Comparison of ENCODE assay signal across 9 mouse cellular contexts in the genomic region with DNA sequence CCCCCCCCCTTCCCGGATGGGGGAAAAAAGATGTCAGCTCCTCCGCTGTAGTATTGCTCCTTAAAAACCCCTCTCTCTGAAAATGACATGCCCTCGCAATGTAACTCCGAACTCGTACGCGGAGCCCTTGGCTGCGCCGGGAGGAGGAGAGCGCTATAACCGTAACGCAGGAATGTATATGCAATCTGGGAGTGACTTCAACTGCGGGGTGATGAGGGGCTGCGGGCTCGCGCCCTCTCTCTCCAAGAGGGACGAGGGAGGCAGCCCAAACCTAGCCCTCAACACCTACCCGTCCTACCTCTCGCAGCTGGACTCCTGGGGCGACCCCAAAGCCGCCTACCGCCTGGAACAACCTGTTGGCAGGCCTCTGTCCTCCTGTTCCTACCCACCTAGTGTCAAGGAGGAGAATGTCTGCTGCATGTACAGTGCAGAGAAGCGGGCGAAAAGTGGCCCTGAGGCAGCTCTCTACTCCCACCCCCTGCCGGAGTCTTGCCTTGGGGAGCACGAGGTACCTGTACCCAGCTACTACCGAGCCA. TPM values are rescaled to one million over a fixed set of nuclear protein-coding genes. Genes with fewer than 3 reads are reported as not detected.
A peak's percentile ranks its signal among the peaks of the same experiment; 100 is the strongest.
DNase-seq lines count a peak whose midpoint lies in the region; ATAC-seq lines count a peak whose summit lies in the region.
"Had no signal": no experiment of that assay in that cellular context is flagged by ENCODE, and none has a peak within 500 bp of the region (broad histone marks: within the 10 kb centered on the region; RNA-seq: fewer than 3 reads in every experiment).

Gene Hoxc10, plus strand, starts transcription at position 21 of the 536 bp plus-strand sequence.

- WGBS in forebrain, embryonic 10.5 days = 2% methylated on average over 27 of the region's 27 CpGs
- WGBS in hindbrain, embryonic 16.5 days = 1% methylated on average over 27 of the region's 27 CpGs
- 2% methylated on average over 27 of the region's 27 CpGs for WGBS in stomach, embryonic 14.5 days

- H3K4me1 ChIP-seq in megakaryocyte, embryonic 14.5 days = peaks cover 47% of the 10 kb centered on the region
- peaks cover 6% of the 10 kb centered on the region for H3K4me1 ChIP-seq in forebrain, embryonic 10.5 days
- peaks cover 4% of the 10 kb centered on the region; the same call in 1 of the 2 replicates for H3K4me1 ChIP-seq in hindbrain, embryonic 16.5 days (ENCODE audit: control insufficient read depth, insufficient read depth, low read depth, low read length)
- H3K4me1 ChIP-seq in stomach, embryonic 14.5 days (ENCODE audit: control insufficient read depth, insufficient read depth, low read length) = no peaks in the 10 kb centered on the region; the same call in 1 of the 2 replicates

- H3K27ac ChIP-seq in forebrain, embryonic 10.5 days = no peak within 1 kb of the TSS
- no peak within 1 kb of the TSS for H3K27ac ChIP-seq in hindbrain, embryonic 16.5 days (ENCODE audit: low read depth, low read length)
- no peak within 1 kb of the TSS for H3K27ac ChIP-seq in stomach, embryonic 14.5 days (ENCODE audit: low read length)

- H3K4me3 ChIP-seq in megakaryocyte, embryonic 14.5 days (replicated peaks) = peak within 1 kb of the TSS; percentile 85
- peak within 1 kb of the TSS; percentile 23; the same call in 1 of the 2 replicates for H3K4me3 ChIP-seq in forebrain, embryonic 10.5 days
- peak within 1 kb of the TSS; percentile 14; the same call in 1 of the 2 replicates for H3K4me3 ChIP-seq in hindbrain, embryonic 16.5 days (ENCODE audit: low read length)
- H3K4me3 ChIP-seq in stomach, embryonic 14.5 days (ENCODE audit: low read depth, low read length) = no peak within 1 kb of the TSS

- H3K9ac ChIP-seq in hindbrain, embryonic 16.5 days (ENCODE audit: low read depth, low read length) = no peak within 1 kb of the TSS
- H3K9ac ChIP-seq in stomach, embryonic 14.5 days (replicated peaks; ENCODE audit: low read depth, low read length) = no peak within 1 kb of the TSS

- no peak for DNase-seq in forebrain, embryonic 10.5 days (ENCODE audit: extremely low spot score, low spot score)
- no peak for DNase-seq in cerebellum, adult 8-10 months
- DNase-seq in frontal cortex, postnatal 25 days (ENCODE audit: low spot score in 2 of 2) = no peak
- DNase-seq: right cerebral cortex, postnatal 25 days had no signal

- H3K36me3 ChIP-seq in megakaryocyte, embryonic 14.5 days (replicated peaks; ENCODE audit: low read length) = no peaks in the 10 kb centered on the region
- H3K36me3 ChIP-seq in forebrain, embryonic 10.5 days (replicated peaks) = no peaks in the 10 kb centered on the region
- no peaks in the 10 kb centered on the region for H3K36me3 ChIP-seq in hindbrain, embryonic 16.5 days (ENCODE audit: control insufficient read depth, insufficient read depth, low read length)
- H3K36me3 ChIP-seq in stomach, embryonic 14.5 days (ENCODE audit: control insufficient read depth, insufficient read depth, low read length) = no peaks in the 10 kb centered on the region

- H3K9me3 ChIP-seq in megakaryocyte, embryonic 14.5 days = no peaks in the 10 kb centered on the region; the same call in 1 of the 2 replicates
- H3K9me3 ChIP-seq in forebrain, embryonic 10.5 days = no peaks in the 10 kb centered on the region
- H3K9me3 ChIP-seq in hindbrain, embryonic 16.5 days (ENCODE audit: control insufficient read depth, low read length) = no peaks in the 10 kb centered on the region
- no peaks in the 10 kb centered on the region for H3K9me3 ChIP-seq in stomach, embryonic 14.5 days (ENCODE audit: control insufficient read depth, low read depth, low read length)

- peaks cover 95% of the 10 kb centered on the region for H3K27me3 ChIP-seq in megakaryocyte, embryonic 14.5 days (replicated peaks)
- peaks cover 100% of the 10 kb centered on the region for H3K27me3 ChIP-seq in forebrain, embryonic 10.5 days (ENCODE audit: poor library complexity, severe bottlenecking)
- H3K27me3 ChIP-seq in hindbrain, embryonic 16.5 days (replicated peaks; ENCODE audit: control insufficient read depth, insufficient read depth, low read length) = peaks cover 87% of the 10 kb centered on the region
- peaks cover 84% of the 10 kb centered on the region for H3K27me3 ChIP-seq in stomach, embryonic 14.5 days (ENCODE audit: control insufficient read depth, insufficient read depth, low read length)

- ATAC-seq in megakaryocyte, adult 5-6 weeks (ENCODE audit: poor library complexity, severe bottlenecking) = no peak
- ATAC-seq in hindbrain, embryonic 16.5 days = no peak
- ATAC-seq in stomach, embryonic 14.5 days (ENCODE audit: insufficient number of reproducible peaks, insufficient read depth, low FRiP score, low read depth) = peak; percentile 30; the same call in 1 of the 2 replicates

- peak within 1 kb of the TSS; percentile 33 for H3K4me2 ChIP-seq in hindbrain, embryonic 16.5 days (ENCODE audit: low read length)
- H3K4me2 ChIP-seq in stomach, embryonic 14.5 days (replicated peaks; ENCODE audit: low read depth, low read length) = peak within 1 kb of the TSS; percentile 1; the same call in 1 of the 2 replicates

RNA-seq across cellular contexts. Expression of gene Hoxc10, which starts in this region (rescaled TPM):
- polyA plus RNA-seq in megakaryocyte, embryonic 14.5 days (2012; ENCODE audit: insufficient read depth, low replicate concordance) = 0.08 TPM in 1 of 2 replicates, not detected in the other
- total RNA-seq in megakaryocyte, adult 5-6 weeks (2015) = not detected in 2 replicates
- total RNA-seq in megakaryocyte, adult 5-6 weeks (2017) = not detected in 2 replicates
- not detected in 2 replicates for polyA plus RNA-seq in forebrain, embryonic 10.5 days (2016; fragmentation: Nextera tagmentation; extraction: Ambion mirVana)
- not detected in 2 replicates for polyA plus RNA-seq in hindbrain, embryonic 16.5 days (2015; fragmentation: Nextera tagmentation; extraction: Ambion mirVana)
- not detected in 2 replicates for polyA plus RNA-seq in stomach, embryonic 14.5 days (2014; fragmentation: Nextera tagmentation; extraction: Ambion mirVana)
- total RNA-seq: liver, adult 2 months had no signal
- polyA plus RNA-seq: liver, adult 2 months had no signal

Comparison
In these comparisons a context has a peak if more than half of its experiments do, and no peak if none do; other contexts are left out.
1. Peak in ATAC-seq and H3K4me2 ChIP-seq in stomach, embryonic 14.5 days; RNA of the gene not detected or under 1 TPM.